Mouse (Mus musculus): ENCODE measurements around the gene Fgfr2. TPM values are rescaled to one million over a fixed set of nuclear protein-coding genes. Genes with fewer than 3 reads are reported as not detected.
"Not testable (repeated sequence)": the region's sequence is repeated elsewhere in the genome, so short reads cannot be mapped to it uniquely, and the experiment has no call there.

Gene Fgfr2
- polyA plus RNA-seq, 1 experiment from 2014 or later = 137 TPM

- Histone ChIP-seq H3K4me2 (replicated peaks) (no peak overlapping the region), H3K9me3 (replicated peaks) (no peaks in the 10 kb centered on the region), H3K4me1 (peaks cover 6% of the 10 kb centered on the region; the same call in 1 of the 2 replicates), H3K36me3 (no peaks in the 10 kb centered on the region), H3K27me3 (no peaks in the 10 kb centered on the region), H3K27ac (replicated peaks) (no peak overlapping the region), H3K9ac (no peak overlapping the region), H3K4me3 (replicated peaks) (no peak overlapping the region)
- 74% methylated on average over 5 of the region's 5 CpGs for WGBS
- ATAC-seq (ENCODE audit: insufficient number of reproducible peaks, low FRiP score, low TSS enrichment, low read depth) = no peak
These were observed 675.6 kb downstream of the Fgfr2 start for GRCm38 (mm10) chr7:132447558-132447957.

- H3K9ac ChIP-seq = no peak overlapping the region
- peaks cover 6% of the 10 kb centered on the region; the same call in 1 of the 2 replicates for H3K4me1 ChIP-seq
- no peak for ATAC-seq (ENCODE audit: insufficient number of reproducible peaks, low FRiP score, low TSS enrichment, low read depth)
- no peak overlapping the region for H3K4me3 ChIP-seq (replicated peaks)
- H3K4me2 ChIP-seq (replicated peaks) = no peak overlapping the region
- no peaks in the 10 kb centered on the region for H3K27me3 ChIP-seq
- no peaks in the 10 kb centered on the region for H3K36me3 ChIP-seq
- no peak overlapping the region for H3K27ac ChIP-seq (replicated peaks)
- H3K9me3 ChIP-seq (replicated peaks) = no peaks in the 10 kb centered on the region
- 69% methylated on average over 5 of the region's 5 CpGs for WGBS
These were observed 676.3 kb downstream of the Fgfr2 start for GRCm38 (mm10) chr7:132446841-132447240.

GRCm38 (mm10) chr7:132444221-132444620, 678.9 kb downstream of the Fgfr2 start:
- no peak overlapping the region; the same call in 1 of the 2 replicates for H3K27ac ChIP-seq (replicated peaks)

GRCm38 (mm10) chr7:132443769-132444168, 679.4 kb downstream of the Fgfr2 start:
- WGBS = 41% methylated on average over 2 of the region's 2 CpGs
- no peak; the same call in 1 of the 2 replicates for ATAC-seq (ENCODE audit: insufficient number of reproducible peaks, low FRiP score, low TSS enrichment, low read depth)

More at GRCm38 (mm10) chr7:132444221-132444620, 678.9 kb downstream of the Fgfr2 start:
- no peaks in the 10 kb centered on the region for H3K27me3 ChIP-seq
- no peak overlapping the region for H3K4me2 ChIP-seq (replicated peaks)
- H3K4me3 ChIP-seq (replicated peaks) = no peak overlapping the region
- H3K36me3 ChIP-seq = no peaks in the 10 kb centered on the region
- whole genome bisulfite sequencing = 81% methylated on average over 2 of the region's 2 CpGs
- peaks cover 6% of the 10 kb centered on the region; the same call in 1 of the 2 replicates for H3K4me1 ChIP-seq
- no peak for ATAC-seq (ENCODE audit: insufficient number of reproducible peaks, low FRiP score, low TSS enrichment, low read depth)
- no peak overlapping the region for H3K9ac ChIP-seq
- no peaks in the 10 kb centered on the region for H3K9me3 ChIP-seq (replicated peaks)

GRCm38 (mm10) chr7:132443134-132443533, 680.0 kb downstream of the Fgfr2 start:
- no peaks in the 10 kb centered on the region for H3K27me3 ChIP-seq
- 83% methylated on average over 3 of the region's 3 CpGs for WGBS
- no peak overlapping the region for H3K4me2 ChIP-seq (replicated peaks)
- no peak for ATAC-seq (ENCODE audit: insufficient number of reproducible peaks, low FRiP score, low TSS enrichment, low read depth)
- no peaks in the 10 kb centered on the region for H3K36me3 ChIP-seq
- H3K9ac ChIP-seq = no peak overlapping the region
- peaks cover 6% of the 10 kb centered on the region; the same call in 1 of the 2 replicates for H3K4me1 ChIP-seq
- no peak overlapping the region for H3K27ac ChIP-seq (replicated peaks)
- H3K9me3 ChIP-seq (replicated peaks) = no peaks in the 10 kb centered on the region
- H3K4me3 ChIP-seq (replicated peaks) = no peak overlapping the region

More at GRCm38 (mm10) chr7:132443769-132444168, 679.4 kb downstream of the Fgfr2 start:
- no peaks in the 10 kb centered on the region for H3K27me3 ChIP-seq
- H3K36me3 ChIP-seq = no peaks in the 10 kb centered on the region
- no peak overlapping the region for H3K9ac ChIP-seq
- no peak overlapping the region; the same call in 1 of the 2 replicates for H3K27ac ChIP-seq (replicated peaks)
- no peak overlapping the region for H3K4me3 ChIP-seq (replicated peaks)
- H3K4me1 ChIP-seq = peaks cover 6% of the 10 kb centered on the region; the same call in 1 of the 2 replicates
- H3K4me2 ChIP-seq (replicated peaks) = no peak overlapping the region
- no peaks in the 10 kb centered on the region for H3K9me3 ChIP-seq (replicated peaks)

- H3K36me3 ChIP-seq; H3K4me1 ChIP-seq; H3K27ac ChIP-seq (replicated peaks); H3K9ac ChIP-seq; ATAC-seq (ENCODE audit: insufficient number of reproducible peaks, low FRiP score, low TSS enrichment, low read depth); H3K9me3 ChIP-seq (replicated peaks); H3K4me3 ChIP-seq (replicated peaks); H3K4me2 ChIP-seq (replicated peaks); H3K27me3 ChIP-seq: not testable (repeated sequence)
- WGBS = 92% methylated on average over 3 of the region's 3 CpGs
These were observed 680.9 kb downstream of the Fgfr2 start for GRCm38 (mm10) chr7:132442133-132442763.

GRCm38 (mm10) chr7:132439916-132440315, 683.2 kb downstream of the Fgfr2 start:
- Histone ChIP-seq H3K27ac (replicated peaks) (no peak overlapping the region), H3K9ac (no peak overlapping the region), H3K27me3 (no peaks in the 10 kb centered on the region), H3K4me3 (replicated peaks) (no peak overlapping the region), H3K4me1 (peaks cover 6% of the 10 kb centered on the region; the same call in 1 of the 2 replicates), H3K4me2 (replicated peaks) (no peak overlapping the region), H3K36me3 (no peaks in the 10 kb centered on the region), H3K9me3 (replicated peaks) (no peaks in the 10 kb centered on the region)
- no peak for ATAC-seq (ENCODE audit: insufficient number of reproducible peaks, low FRiP score, low TSS enrichment, low read depth)
- 78% methylated on average over 6 of the region's 6 CpGs for WGBS

- WGBS = 90% methylated on average over 6 of the region's 6 CpGs
- Histone ChIP-seq H3K4me2 (replicated peaks) (no peak overlapping the region), H3K9ac (no peak overlapping the region), H3K4me3 (replicated peaks) (no peak overlapping the region), H3K27me3 (no peaks in the 10 kb centered on the region), H3K4me1 (0 out of 2 replicates have a peak, but pooled peaks cover 9% of the 10 kb centered on the region), H3K36me3 (no peaks in the 10 kb centered on the region), H3K27ac (replicated peaks) (no peak overlapping the region), H3K9me3 (replicated peaks) (no peaks in the 10 kb centered on the region)
- no peak for ATAC-seq (ENCODE audit: insufficient number of reproducible peaks, low FRiP score, low TSS enrichment, low read depth)
These were observed 685.1 kb downstream of the Fgfr2 start for GRCm38 (mm10) chr7:132438060-132438459.

- H3K27ac ChIP-seq (replicated peaks) = no peak overlapping the region
- 0 out of 2 replicates have a peak, but pooled peaks cover 9% of the 10 kb centered on the region for H3K4me1 ChIP-seq
- ATAC-seq (ENCODE audit: insufficient number of reproducible peaks, low FRiP score, low TSS enrichment, low read depth) = no peak
- H3K9me3 ChIP-seq (replicated peaks) = no peaks in the 10 kb centered on the region
- H3K27me3 ChIP-seq = no peaks in the 10 kb centered on the region
- no peak overlapping the region for H3K4me3 ChIP-seq (replicated peaks)
- WGBS = 88% methylated on average over 3 of the region's 3 CpGs
- H3K4me2 ChIP-seq (replicated peaks) = no peak overlapping the region
- H3K9ac ChIP-seq = no peak overlapping the region
- H3K36me3 ChIP-seq = no peaks in the 10 kb centered on the region
These were observed 685.7 kb downstream of the Fgfr2 start for GRCm38 (mm10) chr7:132437431-132437830.

GRCm38 (mm10) chr7:132435486-132436055, 687.6 kb downstream of the Fgfr2 start:
- ATAC-seq (ENCODE audit: insufficient number of reproducible peaks, low FRiP score, low TSS enrichment, low read depth) = no peak
- H3K9me3 ChIP-seq (replicated peaks) = no peaks in the 10 kb centered on the region
- 79% methylated on average over 8 of the region's 8 CpGs for WGBS
- H3K27ac ChIP-seq (replicated peaks) = no peak overlapping the region
- H3K4me1 ChIP-seq = 0 out of 2 replicates have a peak, but pooled peaks cover 9% of the 10 kb centered on the region
- no peak overlapping the region for H3K4me3 ChIP-seq (replicated peaks)
- no peak overlapping the region for H3K4me2 ChIP-seq (replicated peaks)
- no peaks in the 10 kb centered on the region for H3K36me3 ChIP-seq
- no peaks in the 10 kb centered on the region for H3K27me3 ChIP-seq
- no peak overlapping the region for H3K9ac ChIP-seq

GRCm38 (mm10) chr7:132429324-132429723, 693.8 kb downstream of the Fgfr2 start:
- H3K27me3 ChIP-seq = no peaks in the 10 kb centered on the region
- H3K9ac ChIP-seq = no peak overlapping the region
- WGBS = 76% methylated on average over 4 of the region's 4 CpGs
- H3K4me3 ChIP-seq (replicated peaks) = no peak overlapping the region
- 0 out of 2 replicates have a peak, but pooled peaks cover 5% of the 10 kb centered on the region for H3K4me1 ChIP-seq
- no peaks in the 10 kb centered on the region for H3K36me3 ChIP-seq
- ATAC-seq (ENCODE audit: insufficient number of reproducible peaks, low FRiP score, low TSS enrichment, low read depth) = no peak
- no peak overlapping the region for H3K4me2 ChIP-seq (replicated peaks)
- H3K27ac ChIP-seq (replicated peaks) = no peak overlapping the region
- H3K9me3 ChIP-seq (replicated peaks) = no peaks in the 10 kb centered on the region

All from embryonic facial prominence, embryonic 15.5 days (tissue).